Mouse (Mus musculus) gastrocnemius, postnatal 36 days (tissue): ENCODE data around the gene Picalm. TPM values are rescaled to one million over a fixed set of nuclear protein-coding genes. Genes with fewer than 3 reads are reported as not detected.
"Not testable (repeated sequence)": the region's sequence is repeated elsewhere in the genome, so short reads cannot be mapped to it uniquely, and the experiment has no call there.

Experiments used
- DNase-seq, 2 experiments: peaks; one replicate each; pipeline ENCODE4 v3.0.0; 2022
- intact Hi-C: fragments of 180-260 bp; cut with DNase I; formaldehyde crosslinking; loops from one replicate; pipeline ENCODE4 v1.15.1; 2025
- total RNA-seq, 2 experiments: library from RNA; stranded (reverse); gene quantifications; 2 replicates each; pipeline ENCODE4 v1.2.3; 2021

Gene Picalm
- total RNA-seq, 2 experiments from 2014 or later: 87.8 to 90.7 TPM

DNA sequence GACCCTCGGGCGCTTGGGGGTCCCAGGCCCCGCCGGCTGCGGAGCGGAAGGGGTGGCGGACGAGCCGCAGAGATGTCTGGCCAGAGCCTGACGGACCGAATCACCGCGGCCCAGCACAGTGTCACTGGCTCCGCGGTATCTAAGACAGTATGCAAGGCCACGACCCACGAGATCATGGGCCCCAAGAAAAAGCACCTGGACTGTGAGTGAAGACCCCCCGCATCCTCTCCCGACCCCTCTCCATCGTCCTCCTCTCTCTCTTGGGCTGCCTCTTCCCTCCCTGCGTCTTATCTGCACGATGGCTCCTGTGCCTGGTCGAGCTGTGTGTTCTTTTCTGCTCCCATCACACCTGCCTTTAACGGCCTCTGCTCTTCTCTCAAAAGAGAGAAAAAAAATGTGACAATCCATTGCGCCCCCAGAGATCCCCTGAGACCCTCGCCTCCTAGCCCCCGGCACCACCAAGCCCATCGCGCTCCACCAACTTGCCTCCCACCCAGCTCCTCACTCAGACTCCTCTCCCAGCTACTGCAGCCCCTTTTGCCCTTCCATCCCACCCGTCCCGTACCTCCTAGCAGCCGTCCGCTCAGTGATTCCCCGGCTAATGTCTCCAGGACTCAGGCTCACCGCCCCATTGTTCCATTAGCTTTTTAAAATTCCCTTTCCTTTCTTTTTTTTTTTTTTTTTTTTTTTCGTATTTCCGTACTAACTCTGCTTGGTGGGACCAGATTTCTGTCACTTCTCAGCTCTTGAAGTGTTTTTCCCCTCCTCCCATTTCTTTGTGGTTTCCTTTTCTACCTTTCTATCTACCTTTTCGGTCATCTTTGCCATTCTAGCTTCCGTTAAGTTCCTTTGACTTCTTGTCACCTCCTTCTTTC, 725 bp downstream of the Picalm start:
- DNase-seq: peak in 1 of 2 experiments; percentile 11
- intact Hi-C loops: loop anchor here (5.0 kb wide), 1 partner anchor 103 kb away; no protein-coding TSS in a partner anchor

- no peak for DNase-seq
- intact Hi-C loops: loop anchor here (5.0 kb wide), 1 partner anchor 104 kb away; no protein-coding TSS in a partner anchor
Observed at GRCm38 (mm10) chr7:90131376-90131651, 1.3 kb downstream of the Picalm start.

GRCm38 (mm10) chr7:90131831-90132241, 1.8 kb downstream of the Picalm start:
- DNase-seq: no peak
- intact Hi-C loops: loop anchor here (5.0 kb wide), 1 partner anchor 105 kb away; no protein-coding TSS in a partner anchor

- intact Hi-C loops: loop anchor here (5.0 kb wide), 1 partner anchor 105 kb away; no protein-coding TSS in a partner anchor
- no peak for DNase-seq
Observed at GRCm38 (mm10) chr7:90132322-90132721, 2.3 kb downstream of the Picalm start.

DNA sequence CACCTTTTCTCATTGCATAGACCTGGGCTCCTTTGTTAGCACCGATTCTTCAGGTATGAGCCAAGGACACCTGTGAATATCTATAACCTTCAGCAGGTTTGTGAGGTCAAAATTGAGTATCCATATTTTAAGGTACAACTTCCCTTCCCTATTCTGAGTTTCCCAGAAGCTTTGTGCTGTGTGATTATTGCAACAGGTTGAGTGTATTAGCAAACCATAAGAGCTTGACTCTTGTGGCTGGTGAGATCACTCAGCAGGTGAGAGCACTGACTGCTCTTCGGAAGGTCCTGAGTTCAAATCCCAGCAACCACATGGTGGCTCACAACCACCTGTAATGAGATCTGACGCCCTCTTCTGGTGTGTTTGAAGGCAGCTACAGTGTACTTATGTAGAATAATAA, 6.7 kb downstream of the Picalm start:
- DNase-seq: no peak
- intact Hi-C loops: no loop called here

DNA sequence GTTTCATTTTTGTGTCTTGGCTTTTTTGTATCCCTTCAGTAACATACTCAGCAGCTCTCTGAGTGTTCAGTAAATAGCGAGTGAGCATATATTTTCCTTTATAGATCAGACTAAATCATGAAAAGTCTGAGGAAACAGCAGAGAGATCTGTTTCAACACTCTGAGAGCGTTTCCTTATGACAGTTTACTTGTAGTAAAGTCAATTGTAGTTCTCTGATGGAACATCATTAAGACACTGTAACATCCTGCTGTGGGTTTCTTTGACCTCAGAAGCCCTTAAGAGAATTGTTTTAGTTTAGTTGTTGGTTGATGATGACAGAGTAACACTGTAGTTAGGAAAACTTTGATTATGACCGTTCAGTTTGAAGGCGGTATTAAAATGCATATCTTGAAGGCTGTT, 8.3 kb downstream of the Picalm start:
- DNase-seq: no peak
- intact Hi-C loops: no loop called here

- intact Hi-C loops: no loop called here
- DNase-seq: no peak
Observed at GRCm38 (mm10) chr7:90140290-90140689, 10.3 kb downstream of the Picalm start.

- intact Hi-C loops: no loop called here
Observed at GRCm38 (mm10) chr7:90144275-90144674, 14.3 kb downstream of the Picalm start.

DNA sequence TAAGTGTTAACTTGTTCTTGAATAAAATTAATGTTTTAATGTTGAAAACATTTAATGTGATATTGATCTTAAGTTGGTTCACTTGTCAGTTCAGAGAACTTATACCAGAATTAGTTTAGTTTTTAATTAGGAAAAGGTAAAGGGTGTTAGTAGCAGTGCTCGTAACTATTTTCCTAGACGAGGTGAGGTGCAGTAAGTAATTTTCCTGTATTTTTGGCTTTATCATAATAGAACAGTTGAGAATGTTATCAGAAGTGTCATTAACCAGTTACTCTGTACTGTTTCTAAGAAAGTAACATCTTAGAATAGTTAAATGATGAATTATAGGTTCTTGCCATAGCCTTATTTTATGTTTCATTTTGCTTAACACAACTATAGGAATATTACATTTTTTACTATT, 15.0 kb downstream of the Picalm start:
- intact Hi-C loops: loop anchor here (5.0 kb wide), 1 partner anchor 108 kb away; no protein-coding TSS in a partner anchor
- DNase-seq: no peak

More at GRCm38 (mm10) chr7:90144275-90144674, 14.3 kb downstream of the Picalm start:
- no peak for DNase-seq

GRCm38 (mm10) chr7:90145376-90145775, 15.4 kb downstream of the Picalm start:
- DNase-seq: no peak
- intact Hi-C loops: loop anchor here (5.0 kb wide), 1 partner anchor 108 kb away; no protein-coding TSS in a partner anchor

DNA sequence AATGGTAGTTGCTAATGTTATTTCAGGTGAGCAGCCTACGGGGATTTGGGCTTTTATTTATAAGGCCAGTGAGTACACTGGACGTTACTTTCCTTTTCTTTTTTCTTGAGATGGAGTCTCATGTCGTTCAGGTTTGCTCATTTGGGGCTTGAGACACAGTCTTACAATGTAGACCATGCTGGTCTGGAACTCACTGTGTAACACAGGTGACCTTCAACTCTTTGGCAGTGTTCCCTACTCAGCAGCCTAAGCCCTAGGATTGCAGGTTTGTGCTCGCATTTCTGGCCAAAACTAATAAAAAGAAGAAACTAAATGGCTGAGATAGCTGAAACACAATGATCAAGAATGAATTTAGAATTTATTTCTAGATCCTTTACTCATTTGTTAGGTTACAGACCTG, 15.9 kb downstream of the Picalm start:
- intact Hi-C loops: loop anchor here (5.0 kb wide), 1 partner anchor 109 kb away; no protein-coding TSS in a partner anchor
- DNase-seq: no peak

GRCm38 (mm10) chr7:90146321-90146720, 16.3 kb downstream of the Picalm start:
- no peak for DNase-seq
- intact Hi-C loops: loop anchor here (5.0 kb wide), 1 partner anchor 109 kb away; no protein-coding TSS in a partner anchor

DNA sequence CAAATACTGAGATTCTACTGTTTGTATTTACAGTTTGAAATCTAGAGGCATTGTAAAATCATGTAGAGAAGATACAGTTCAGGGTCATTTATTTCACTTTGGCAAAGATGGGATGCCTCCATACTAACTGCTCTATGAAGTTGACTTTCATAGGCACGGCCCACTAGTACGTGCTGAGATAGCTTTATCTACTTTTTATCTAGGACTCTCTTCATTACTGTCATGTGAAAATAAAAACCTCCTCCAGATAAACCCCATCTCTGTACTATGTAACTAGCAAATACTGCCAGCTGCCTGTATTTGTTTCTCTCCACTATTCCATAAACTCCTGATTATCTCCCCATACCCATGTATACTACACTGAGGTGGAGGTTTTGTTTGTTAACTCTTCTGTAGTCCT, 18.0 kb downstream of the Picalm start:
- DNase-seq: no peak
- intact Hi-C loops: loop anchor here (5.0 kb wide), 1 partner anchor 111 kb away; no protein-coding TSS in a partner anchor

DNA sequence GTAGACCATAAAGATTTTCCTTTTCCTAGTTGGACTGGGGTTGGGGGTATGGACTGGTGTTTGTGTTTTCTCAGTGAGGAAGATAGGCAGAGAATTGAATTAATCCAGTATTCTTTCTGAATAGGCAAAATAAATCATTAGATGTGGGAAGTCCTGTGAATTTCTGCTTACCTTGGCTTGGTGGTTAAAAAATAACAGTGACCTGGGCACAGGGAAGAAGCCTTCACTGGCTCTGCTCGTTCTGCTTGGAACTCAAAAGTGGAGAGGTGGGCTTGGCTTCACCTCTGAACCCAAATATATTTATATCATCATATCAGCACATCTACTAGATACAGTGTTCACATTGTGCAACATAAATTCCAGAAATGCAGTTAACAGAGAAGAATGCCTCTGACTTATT, 18.5 kb downstream of the Picalm start:
- DNase-seq: no peak
- intact Hi-C loops: loop anchor here (5.0 kb wide), 1 partner anchor 111 kb away; no protein-coding TSS in a partner anchor

DNA sequence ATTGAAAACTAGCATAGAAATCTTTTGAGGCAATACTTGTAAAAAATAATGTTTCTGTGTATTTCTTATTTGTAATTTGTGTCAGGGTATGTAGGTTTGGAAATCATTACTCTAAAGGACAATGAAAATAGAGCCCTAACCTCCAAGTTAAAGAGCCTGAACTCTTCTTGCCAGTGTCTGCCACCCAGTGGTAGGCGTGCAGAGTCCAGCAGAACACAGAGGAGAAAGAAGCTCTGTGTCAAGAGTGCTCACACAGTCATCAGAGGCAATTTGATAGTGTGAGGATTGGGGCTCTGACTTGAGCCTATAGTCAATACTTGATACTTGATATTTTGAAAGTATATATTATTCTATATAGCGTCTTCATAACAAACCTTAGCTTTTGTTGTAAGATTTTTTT, 20.3 kb downstream of the Picalm start:
- intact Hi-C loops: loop anchor here (1.0 kb wide), 1 partner anchor 135 kb away; no protein-coding TSS in a partner anchor

GRCm38 (mm10) chr7:90158034-90158433, 28.0 kb downstream of the Picalm start:
- intact Hi-C loops: no loop called here
- no peak for DNase-seq

More for the DNA sequence above, 20.3 kb downstream of the Picalm start:
- peak; percentile 35 to 54 for DNase-seq

- intact Hi-C loops: no loop called here
- DNase-seq: no peak
Observed at GRCm38 (mm10) chr7:90160598-90160997, 30.6 kb downstream of the Picalm start.

DNA sequence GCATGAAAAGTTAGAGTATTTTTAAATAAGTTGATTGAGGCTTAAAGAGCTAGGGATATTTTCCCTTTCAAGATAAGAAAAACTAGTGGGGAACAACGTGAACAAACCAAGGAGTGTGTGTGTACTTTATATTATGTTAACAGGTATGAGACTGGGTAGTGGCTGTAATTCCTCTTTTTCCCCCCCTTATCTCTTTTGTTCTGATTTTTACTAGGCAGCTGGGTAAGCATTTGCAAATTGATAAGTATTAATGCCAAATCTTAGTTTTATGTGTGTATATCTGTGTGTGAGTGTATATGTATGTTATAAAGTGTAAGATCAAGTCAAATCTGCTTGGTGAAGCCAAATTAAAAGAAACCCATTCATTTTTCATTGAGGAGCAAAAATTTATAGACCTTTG, 34.3 kb downstream of the Picalm start:
- intact Hi-C loops: no loop called here
- no peak for DNase-seq

GRCm38 (mm10) chr7:90165970-90166369, 36.0 kb downstream of the Picalm start:
- DNase-seq: no peak
- intact Hi-C loops: no loop called here

DNA sequence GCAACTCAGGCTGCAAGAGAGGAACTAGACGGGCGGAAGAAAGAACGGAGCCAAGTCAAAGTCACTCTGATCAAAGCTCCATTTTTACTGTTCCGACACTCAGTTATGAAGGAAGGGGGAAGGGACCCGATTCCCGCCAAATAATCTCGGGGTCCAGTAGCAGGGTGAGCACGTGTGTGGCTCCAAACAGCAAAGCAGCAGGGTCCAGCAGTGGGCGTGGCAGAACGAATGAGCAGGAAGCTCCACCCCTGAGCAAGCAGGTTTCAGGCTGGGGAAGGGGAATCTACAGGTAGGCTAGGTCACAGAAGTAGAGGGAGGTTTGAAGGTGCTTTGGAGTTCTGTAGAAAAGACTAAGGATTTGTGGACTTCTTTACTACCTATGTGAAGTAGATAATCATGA, 37.8 kb downstream of the Picalm start:
- DNase-seq, intact Hi-C loops: not testable (repeated sequence)

DNA sequence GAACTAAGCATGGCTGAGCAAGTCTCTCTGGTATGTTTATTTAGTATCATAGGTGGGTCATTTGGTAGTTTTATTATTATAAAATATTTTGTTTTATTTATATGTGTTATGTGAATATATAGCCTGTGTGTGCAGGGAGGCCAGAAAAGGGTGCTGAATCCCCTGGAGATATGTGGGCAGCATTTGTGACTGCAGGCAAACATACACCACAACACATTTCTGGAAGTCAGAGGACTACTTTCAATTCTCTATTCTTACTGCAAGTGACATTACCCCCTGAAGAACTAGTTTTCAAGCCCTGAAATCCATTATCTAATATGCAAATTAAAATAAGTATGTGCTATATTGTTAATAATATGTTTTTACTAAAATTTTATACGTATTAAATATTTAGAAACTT, 43.8 kb downstream of the Picalm start:
- no peak for DNase-seq
- intact Hi-C loops: no loop called here

- DNase-seq: no peak
- intact Hi-C loops: no loop called here
Observed at GRCm38 (mm10) chr7:90175576-90175975, 45.6 kb downstream of the Picalm start.
